Mouse (Mus musculus) liver, embryonic 11.5 days (tissue): Measurements from ENCODE around the gene Ctdspl. TPM values are rescaled to one million over a fixed set of nuclear protein-coding genes. Genes with fewer than 3 reads are reported as not detected.

Source experiments
- ATAC-seq: fragments of 200-750 bp; cut with Nextera tagmentation; replicated peaks from 2 replicates; pipeline ENCODE4 v1.8.0; 2017; ENCODE audit warnings: moderate number of reproducible peaks, mild to moderate bottlenecking, moderate TSS enrichment, moderate library complexity; ENCODE audit not compliant: low FRiP score
- DNase-seq: peaks from one replicate; pipeline ENCODE4 v3.0.0-alpha.2; 2017; ENCODE audit warnings: low spot score
- H3K27ac ChIP-seq: fragments of 300-500 bp; sonication (generic); 2 replicates; pipeline ENCODE4 v1.5.1; 2014; ENCODE audit warnings: mild to moderate bottlenecking, low read depth, low read length, control low read depth
- H3K27me3 ChIP-seq: fragments of 300-500 bp; sonication (generic); replicated peaks from 2 replicates; pipeline ENCODE4 v1.6.1; 2014; ENCODE audit warnings: low read length, mixed read lengths; ENCODE audit not compliant: control insufficient read depth, insufficient read depth
- H3K36me3 ChIP-seq: fragments of 300-500 bp; sonication (generic); 2 replicates; pipeline ENCODE4 v1.6.1; 2014; ENCODE audit warnings: mild to moderate bottlenecking, low read length, moderate library complexity, mixed read lengths; ENCODE audit not compliant: control insufficient read depth, insufficient read depth
- H3K4me1 ChIP-seq: fragments of 300-500 bp; sonication (generic); replicated peaks from 2 replicates; pipeline ENCODE4 v1.6.1; 2014; ENCODE audit warnings: low read length, mixed read lengths; ENCODE audit not compliant: control insufficient read depth, insufficient read depth
- H3K4me2 ChIP-seq: fragments of 300-500 bp; sonication (generic); 2 replicates; pipeline ENCODE4 v1.6.1; 2014; ENCODE audit warnings: mild to moderate bottlenecking, control low read depth, moderate library complexity
- H3K4me3 ChIP-seq: fragments of 300-500 bp; sonication (generic); 2 replicates; pipeline ENCODE4 v1.5.1; 2014; ENCODE audit warnings: low read depth, low read length, control low read depth
- H3K9ac ChIP-seq: fragments of 300-500 bp; sonication (generic); 2 replicates; pipeline ENCODE4 v1.6.1; 2014; ENCODE audit warnings: low read depth, low read length, control low read depth
- H3K9me3 ChIP-seq: fragments of 300-500 bp; sonication (generic); 2 replicates; pipeline ENCODE4 v1.6.1; 2016; ENCODE audit warnings: low read length, inconsistent platforms, mixed read lengths; ENCODE audit not compliant: control insufficient read depth
- whole genome bisulfite sequencing: fragments of 180-500 bp; shearing (Covaris S2); extraction: QIAGEN DNeasy Blood & Tissue Kit; methylation state at CpG from one replicate; pipeline ENCODE4 v1.1.7; 2014; 5-methylcytosine and 5-hydroxymethylcytosine counted together
- polyA plus RNA-seq: library from polyadenylated mRNA; unstranded; fragments of >200 nt; fragmentation: Nextera tagmentation; extraction: Ambion mirVana; gene quantifications from 2 replicates; pipeline ENCODE4 v1.2.1, GENCODE M21; 2014

Ctdspl gene
- polyA plus RNA-seq, 1 experiment from 2014 or later = 8.2 TPM

DNA sequence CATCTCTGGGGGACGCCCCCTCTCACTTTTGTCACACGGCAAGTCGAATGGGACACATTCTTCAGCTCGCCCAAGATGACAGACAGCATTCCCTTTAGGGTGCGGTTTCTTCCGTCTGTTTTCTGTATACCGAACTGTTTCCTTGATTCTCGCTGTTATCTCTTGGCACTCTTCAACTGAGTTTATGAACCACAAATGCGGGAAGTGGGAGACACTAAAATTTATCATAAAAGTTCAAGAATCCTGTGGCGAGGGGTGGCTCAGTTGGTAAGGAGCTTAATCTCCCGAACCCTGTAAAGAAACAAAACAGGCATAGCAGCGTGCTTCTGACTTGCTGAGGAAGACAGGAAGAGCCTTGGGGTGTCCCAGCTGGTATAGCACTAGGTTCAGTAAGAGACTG lies 18.1 kb downstream of the Ctdspl start:
- ATAC-seq (peak; percentile 29; the same call in 1 of the 2 replicates), DNase-seq (no peak)
- H3K27me3 ChIP-seq = no peaks in the 10 kb centered on the region
- 0 out of 2 replicates have a peak, but pooled peaks cover 4% of the 10 kb centered on the region for H3K4me1 ChIP-seq
- no peak overlapping the region for H3K4me3 ChIP-seq
- H3K4me2 ChIP-seq = peak overlapping the region; percentile 3; the same call in 1 of the 2 replicates
- WGBS = 42% methylated on average over 12 of the region's 12 CpGs
- H3K36me3 ChIP-seq = no peaks in the 10 kb centered on the region
- H3K9me3 ChIP-seq = no peaks in the 10 kb centered on the region
- no peak overlapping the region for H3K27ac ChIP-seq
- no peak overlapping the region for H3K9ac ChIP-seq

DNA sequence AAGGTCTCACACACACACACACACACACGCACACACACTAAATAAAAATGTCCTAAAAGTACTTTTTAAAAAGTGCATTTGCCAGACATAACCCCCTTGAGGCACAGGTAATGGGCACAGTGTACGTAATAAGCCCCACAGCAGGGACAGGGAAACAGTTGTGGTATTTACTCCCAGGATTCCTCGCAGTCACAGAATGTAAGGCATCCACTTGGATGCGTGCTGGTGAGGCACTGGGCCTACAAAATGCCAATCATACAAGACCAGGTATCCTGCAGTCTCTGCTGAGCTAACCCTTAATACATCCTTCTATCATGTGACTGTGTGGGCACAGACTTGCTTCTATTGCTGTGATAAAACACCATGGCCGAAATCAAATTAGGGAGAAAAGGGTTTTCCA lies 22.2 kb downstream of the Ctdspl start:
- H3K36me3 ChIP-seq = no peaks in the 10 kb centered on the region
- no peaks in the 10 kb centered on the region for H3K27me3 ChIP-seq
- H3K4me3 ChIP-seq = no peak overlapping the region
- no peak overlapping the region for H3K27ac ChIP-seq
- H3K4me1 ChIP-seq = 0 out of 2 replicates have a peak, but pooled peaks cover 3% of the 10 kb centered on the region
- 90% methylated on average over 5 of the region's 5 CpGs for WGBS
- H3K9ac ChIP-seq = no peak overlapping the region
- ATAC-seq (no peak), DNase-seq (no peak)
- H3K9me3 ChIP-seq = no peaks in the 10 kb centered on the region
- H3K4me2 ChIP-seq = no peak overlapping the region

DNA sequence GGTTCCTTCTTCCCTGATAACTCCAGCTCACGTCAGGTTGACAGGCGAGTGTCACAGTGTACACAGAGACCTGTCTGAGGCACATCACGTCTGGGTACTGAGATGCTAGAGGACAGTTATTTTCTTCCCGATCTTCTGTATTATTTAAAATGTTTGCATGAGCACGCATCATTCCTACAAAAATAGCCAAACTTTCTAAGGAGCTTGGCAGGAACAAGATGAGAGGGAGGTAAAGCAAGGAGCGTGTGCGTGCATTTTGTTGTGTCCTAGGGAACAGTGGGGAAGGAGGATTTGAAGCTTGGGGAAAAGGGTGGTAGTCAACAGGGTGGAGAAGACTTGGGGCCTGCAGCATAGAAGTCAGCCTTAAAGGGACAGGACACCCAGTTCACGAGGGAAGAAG lies 22.9 kb downstream of the Ctdspl start:
- Histone ChIP-seq H3K9me3 (no peaks in the 10 kb centered on the region), H3K4me2 (no peak overlapping the region), H3K4me3 (no peak overlapping the region), H3K4me1 (no peaks in the 10 kb centered on the region), H3K36me3 (no peaks in the 10 kb centered on the region), H3K9ac (no peak overlapping the region), H3K27ac (no peak overlapping the region), H3K27me3 (no peaks in the 10 kb centered on the region)
- DNase-seq = no peak
- no peak for ATAC-seq
- WGBS = 82% methylated on average over 8 of the region's 8 CpGs

DNA sequence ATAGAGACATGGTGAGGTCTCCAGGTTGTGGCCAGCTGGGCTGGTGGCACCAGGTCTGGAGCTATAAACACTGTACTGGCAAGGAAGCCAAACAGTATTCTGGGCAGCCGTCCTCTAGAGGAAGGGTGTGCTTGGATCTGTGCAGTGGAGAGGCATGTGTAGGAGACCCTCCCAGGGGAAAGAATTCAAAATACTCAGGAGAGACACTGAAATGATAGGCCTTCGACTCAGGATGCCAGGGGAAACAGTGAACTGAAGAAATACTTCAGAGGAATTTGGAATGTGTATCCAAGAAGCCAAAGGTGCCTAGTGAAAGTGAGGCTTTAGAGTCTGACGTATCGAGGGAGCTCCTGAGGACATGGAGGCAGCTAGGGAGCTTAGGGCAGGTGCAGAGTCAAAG lies 23.4 kb downstream of the Ctdspl start:
- no peak overlapping the region for H3K4me3 ChIP-seq
- H3K27me3 ChIP-seq = no peaks in the 10 kb centered on the region
- no peak overlapping the region for H3K27ac ChIP-seq

DNA sequence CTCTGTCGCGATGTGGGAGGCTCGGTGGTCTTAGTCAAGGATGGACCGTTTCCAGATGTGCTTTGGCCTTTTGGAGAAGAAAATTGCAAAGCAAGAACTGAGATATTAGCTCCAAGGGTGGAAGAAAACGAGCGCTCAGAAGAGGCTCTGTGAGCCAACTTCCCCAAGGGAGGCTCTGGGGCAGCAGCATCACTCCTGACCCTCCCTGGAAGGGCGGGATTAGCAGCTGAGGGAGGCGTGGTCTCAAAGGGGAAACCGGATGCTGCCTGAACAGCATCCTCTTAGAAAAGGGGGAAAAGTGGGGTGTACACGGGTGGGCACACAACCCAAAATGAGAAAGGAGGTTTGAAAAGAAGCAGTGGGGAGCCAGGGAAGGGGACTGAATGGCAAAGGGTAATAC lies 23.8 kb downstream of the Ctdspl start:
- DNase-seq (no peak), ATAC-seq (no peak)
- no peak overlapping the region for H3K9ac ChIP-seq
- peaks cover 4% of the 10 kb centered on the region; the same call in 1 of the 2 replicates for H3K36me3 ChIP-seq
- no peak overlapping the region for H3K4me3 ChIP-seq
- WGBS = 68% methylated on average over 10 of the region's 10 CpGs
- H3K4me1 ChIP-seq = no peaks in the 10 kb centered on the region
- no peaks in the 10 kb centered on the region for H3K9me3 ChIP-seq
- H3K27me3 ChIP-seq = no peaks in the 10 kb centered on the region
- no peak overlapping the region for H3K4me2 ChIP-seq
- no peak overlapping the region for H3K27ac ChIP-seq

More for the DNA sequence above, 23.4 kb downstream of the Ctdspl start:
- no peaks in the 10 kb centered on the region for H3K9me3 ChIP-seq
- H3K9ac ChIP-seq = no peak overlapping the region
- H3K4me2 ChIP-seq = no peak overlapping the region
- ATAC-seq = no peak
- no peaks in the 10 kb centered on the region for H3K4me1 ChIP-seq
- peaks cover 2% of the 10 kb centered on the region; the same call in 1 of the 2 replicates for H3K36me3 ChIP-seq
- no peak for DNase-seq
- WGBS = 73% methylated on average over 4 of the region's 4 CpGs

DNA sequence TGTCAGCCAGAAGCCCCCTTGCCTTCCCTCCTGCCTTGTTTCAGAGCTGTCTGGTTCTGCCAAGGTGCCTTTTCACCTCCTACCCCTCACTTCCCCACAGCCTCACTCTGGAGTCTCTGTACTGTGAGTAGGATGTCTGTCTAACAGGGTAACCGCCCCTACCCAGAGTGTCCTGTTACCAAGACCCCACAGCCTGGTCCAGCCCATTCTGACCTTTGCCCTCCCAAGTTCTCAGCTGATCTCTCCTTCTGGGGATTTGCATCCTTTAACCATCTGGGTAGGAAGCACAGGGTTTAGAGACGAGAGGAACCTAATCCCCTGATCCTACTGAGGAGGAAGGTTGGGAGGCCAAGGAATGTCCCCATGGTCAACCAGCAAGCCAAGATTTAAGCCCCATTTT lies 24.5 kb downstream of the Ctdspl start:
- 66% methylated on average over 2 of the region's 2 CpGs for WGBS
- H3K4me3 ChIP-seq = no peak overlapping the region
- H3K27me3 ChIP-seq = no peaks in the 10 kb centered on the region
- peaks cover 4% of the 10 kb centered on the region; the same call in 1 of the 2 replicates for H3K36me3 ChIP-seq
- H3K9ac ChIP-seq = no peak overlapping the region
- no peak overlapping the region for H3K27ac ChIP-seq
- DNase-seq = no peak
- no peak for ATAC-seq
- no peak overlapping the region for H3K4me2 ChIP-seq
- no peaks in the 10 kb centered on the region for H3K9me3 ChIP-seq
- no peaks in the 10 kb centered on the region for H3K4me1 ChIP-seq

DNA sequence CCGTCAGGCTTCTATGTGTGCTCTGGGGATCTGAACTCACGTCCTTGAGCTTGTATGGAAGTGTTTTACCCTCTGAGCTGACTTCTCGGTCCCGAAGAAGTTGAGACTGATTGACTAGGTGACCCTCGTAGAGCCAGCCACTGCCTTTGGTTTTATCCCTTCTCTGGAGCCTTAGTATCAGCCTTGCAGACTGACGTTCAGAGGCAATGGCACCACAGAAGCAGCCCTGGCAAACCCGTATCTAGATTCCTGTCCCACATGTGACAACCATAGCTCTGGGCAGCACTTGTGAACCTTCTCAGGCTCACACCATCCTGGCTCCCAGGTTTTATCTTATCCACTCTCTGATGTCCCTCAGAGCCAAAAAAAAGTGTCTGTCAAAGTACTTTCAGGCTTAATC lies 25.1 kb downstream of the Ctdspl start:
- no peak for ATAC-seq

DNA sequence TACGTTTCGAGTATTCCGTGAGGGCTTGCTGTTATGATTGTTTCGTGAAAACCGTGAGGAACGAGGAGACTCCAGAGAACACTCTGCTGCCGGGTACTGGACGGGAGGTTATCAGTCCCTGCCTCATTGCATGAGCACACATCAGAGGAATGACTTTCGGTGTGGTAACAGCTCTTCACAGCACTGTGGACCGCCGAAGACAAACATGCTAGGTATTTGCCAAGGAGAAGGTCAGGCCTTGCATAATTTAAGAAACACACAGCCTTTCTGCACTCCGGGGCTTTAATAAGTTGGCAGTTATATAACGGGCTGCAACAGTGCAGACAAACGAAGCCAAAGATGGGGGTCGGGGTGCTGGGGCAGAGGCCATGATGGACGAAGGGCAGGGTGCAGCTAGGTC lies 25.9 kb downstream of the Ctdspl start:
- no peak overlapping the region for H3K9ac ChIP-seq
- H3K27ac ChIP-seq = no peak overlapping the region
- DNase-seq = no peak
- H3K4me1 ChIP-seq = no peaks in the 10 kb centered on the region
- no peak for ATAC-seq
- H3K4me3 ChIP-seq = no peak overlapping the region
- H3K36me3 ChIP-seq = peaks cover 4% of the 10 kb centered on the region; the same call in 1 of the 2 replicates
- H3K27me3 ChIP-seq = no peaks in the 10 kb centered on the region
- 77% methylated on average over 16 of the region's 16 CpGs for WGBS
- no peaks in the 10 kb centered on the region for H3K9me3 ChIP-seq
- H3K4me2 ChIP-seq = no peak overlapping the region

More for the DNA sequence above, 25.1 kb downstream of the Ctdspl start:
- Histone ChIP-seq H3K4me1 (no peaks in the 10 kb centered on the region), H3K9me3 (no peaks in the 10 kb centered on the region), H3K9ac (no peak overlapping the region), H3K36me3 (peaks cover 4% of the 10 kb centered on the region; the same call in 1 of the 2 replicates), H3K27ac (no peak overlapping the region), H3K4me3 (no peak overlapping the region), H3K4me2 (no peak overlapping the region), H3K27me3 (no peaks in the 10 kb centered on the region)
- WGBS = 86% methylated on average over 7 of the region's 7 CpGs
- DNase-seq = no peak

DNA sequence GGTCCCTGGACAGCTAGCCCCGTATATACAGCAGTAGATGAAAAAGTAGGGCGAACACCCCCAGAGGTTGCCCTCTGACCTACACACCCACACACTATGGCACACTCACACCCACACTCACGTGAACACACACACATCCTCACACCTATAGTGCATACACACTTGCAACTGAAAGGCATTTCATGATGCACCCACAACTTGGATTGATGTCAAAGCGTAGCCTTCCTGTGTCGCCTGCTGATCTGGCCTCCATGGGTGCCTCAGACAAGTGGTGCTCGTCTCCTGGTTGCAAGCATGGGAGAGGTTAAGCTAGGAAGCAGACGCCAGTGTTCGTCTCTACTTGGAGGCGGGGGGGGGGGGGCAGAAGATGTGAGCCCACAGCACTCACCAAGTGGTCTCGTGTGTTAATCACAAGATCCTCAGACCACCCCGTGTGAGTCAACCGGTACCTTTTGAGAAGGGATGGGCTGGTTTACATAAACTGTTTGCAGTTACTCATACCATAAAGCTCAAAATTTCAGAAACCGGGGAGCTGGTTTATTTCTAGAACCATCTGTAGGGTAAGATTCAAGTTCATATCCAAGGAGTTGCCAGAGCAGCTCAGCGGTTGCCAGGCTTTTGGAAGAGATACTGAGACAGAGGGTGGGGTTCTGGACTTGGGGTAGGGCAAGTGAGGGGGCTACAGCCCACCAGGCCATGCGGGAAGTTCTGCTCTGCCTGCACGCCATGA lies 27.4 kb downstream of the Ctdspl start:
- no peak overlapping the region for H3K4me2 ChIP-seq
- DNase-seq (no peak), ATAC-seq (no peak)
- WGBS = 87% methylated on average over 16 of the region's 16 CpGs
- H3K4me1 ChIP-seq = no peaks in the 10 kb centered on the region
- H3K27me3 ChIP-seq = no peaks in the 10 kb centered on the region
- H3K9me3 ChIP-seq = no peaks in the 10 kb centered on the region
- no peak overlapping the region for H3K27ac ChIP-seq
- H3K9ac ChIP-seq = no peak overlapping the region
- H3K4me3 ChIP-seq = no peak overlapping the region
- H3K36me3 ChIP-seq = peaks cover 4% of the 10 kb centered on the region; the same call in 1 of the 2 replicates
